Comparison of ENCODE assay signal across 8 mouse cellular contexts in genomic region chr4:128613326-128613725, GRCm38 (mm10). TPM values are rescaled to one million over a fixed set of nuclear protein-coding genes. Genes with fewer than 3 reads are reported as not detected.
DNase-seq lines count a peak whose midpoint lies in the region; ATAC-seq and TF ChIP-seq lines count a peak whose summit lies in the region.

No protein-coding gene starts in this region.

- WGBS in embryonic facial prominence, embryonic 11.5 days: 21% methylated on average over 8 of the region's 8 CpGs
- 13% methylated on average over 8 of the region's 8 CpGs for WGBS in limb, embryonic 14.5 days

- no peaks in the 10 kb centered on the region for H3K9me3 ChIP-seq in embryonic facial prominence, embryonic 11.5 days (replicated peaks; ENCODE audit: control insufficient read depth, low read length)
- no peaks in the 10 kb centered on the region for H3K9me3 ChIP-seq in limb, embryonic 14.5 days (ENCODE audit: control insufficient read depth, low read length)

- H3K9ac ChIP-seq in embryonic facial prominence, embryonic 11.5 days (replicated peaks; ENCODE audit: low read length): no peak overlapping the region
- H3K9ac ChIP-seq in limb, embryonic 14.5 days (ENCODE audit: low read depth, low read length, severe bottlenecking): no peak overlapping the region

- no peak for DNase-seq in gastrocnemius, adult 2 months
- no peak for DNase-seq in gastrocnemius, postnatal 4 days (ENCODE audit: low spot score in 2 of 2)
- DNase-seq in 416B (ENCODE audit: low read depth) (peak; percentile 83), adipocyte (ENCODE audit: low spot score) (peak; percentile 61)
- peak; percentile 88 for DNase-seq in embryonic facial prominence, embryonic 11.5 days (ENCODE audit: low spot score)
- peak; percentile 81 for DNase-seq in limb, embryonic 14.5 days (ENCODE audit: low spot score)
- DNase-seq in right cerebral cortex, adult 2 months (ENCODE audit: low spot score in 2 of 2): peak; percentile 65 to 74
- no peak for DNase-seq in gastrocnemius, adult 8-10 months (ENCODE audit: low spot score in 2 of 2)

- no peak overlapping the region for H3K4me2 ChIP-seq in embryonic facial prominence, embryonic 11.5 days (ENCODE audit: low read depth, low read length)
- H3K4me2 ChIP-seq in limb, embryonic 14.5 days (replicated peaks; ENCODE audit: low read depth, low read length, severe bottlenecking): no peak overlapping the region

- no peak for TF ChIP-seq POLR2A in limb, embryonic 14.5 days (IDR thresholded peaks at IDR 0.05; ENCODE audit: borderline replicate concordance, extremely low read depth, insufficient read depth, insufficient read length)

- no peak overlapping the region for H3K27ac ChIP-seq in gastrocnemius, adult 2 months
- no peak overlapping the region for H3K27ac ChIP-seq in embryonic facial prominence, embryonic 11.5 days (replicated peaks; ENCODE audit: low read depth, low read length)
- no peak overlapping the region for H3K27ac ChIP-seq in limb, embryonic 14.5 days (replicated peaks; ENCODE audit: low read depth, low read length)

- H3K27me3 ChIP-seq in embryonic facial prominence, embryonic 11.5 days (ENCODE audit: control insufficient read depth, insufficient read depth, low read length): no peaks in the 10 kb centered on the region
- H3K27me3 ChIP-seq in limb, embryonic 14.5 days (ENCODE audit: control insufficient read depth, insufficient read depth, low read length): no peaks in the 10 kb centered on the region

- peak; percentile 78 for TF ChIP-seq CTCF in gastrocnemius, adult 2 months (IDR thresholded peaks at IDR 0.05)

- no peaks in the 10 kb centered on the region for H3K36me3 ChIP-seq in embryonic facial prominence, embryonic 11.5 days (replicated peaks; ENCODE audit: control insufficient read depth, insufficient read depth, low read depth, low read length)
- no peaks in the 10 kb centered on the region for H3K36me3 ChIP-seq in limb, embryonic 14.5 days (ENCODE audit: control insufficient read depth, insufficient read depth, low read length)

- peaks cover 2% of the 10 kb centered on the region; the same call in 1 of the 2 replicates for H3K4me1 ChIP-seq in embryonic facial prominence, embryonic 11.5 days (ENCODE audit: control insufficient read depth, insufficient read depth, low read length)
- H3K4me1 ChIP-seq in limb, embryonic 14.5 days (ENCODE audit: control insufficient read depth, insufficient read depth, low read length): peaks cover 16% of the 10 kb centered on the region

- no peak for ATAC-seq in embryonic facial prominence, embryonic 11.5 days (replicated peaks; ENCODE audit: insufficient number of reproducible peaks, low FRiP score, low TSS enrichment, low read depth)
- no peak for ATAC-seq in limb, embryonic 14.5 days (ENCODE audit: low FRiP score, low read depth)

- H3K4me3 ChIP-seq in gastrocnemius, adult 2 months: no peak overlapping the region
- H3K4me3 ChIP-seq in embryonic facial prominence, embryonic 11.5 days (ENCODE audit: low read depth, low read length): no peak overlapping the region
- no peak overlapping the region for H3K4me3 ChIP-seq in limb, embryonic 14.5 days (replicated peaks; ENCODE audit: low read length)

- intact Hi-C loops in gastrocnemius, adult 2 months (cut with DNase I): loop anchor here (2.0 to 10.0 kb wide), 4 partner anchors 39 to 241 kb away; partner anchors contain the start of gene Phc2

RNA-seq across cellular contexts. Expression of gene Zscan20, which starts 3.4 kb away (rescaled TPM):
- total RNA-seq in gastrocnemius, adult 2 months (2021): 1 to 10 TPM; 3.3 to 3.6 TPM
- total RNA-seq in gastrocnemius, postnatal 4 days (2021): 1 to 10 TPM; 4.4 to 4.6 TPM
- 2.9 and 4.1 TPM in 2 replicates for polyA plus RNA-seq in embryonic facial prominence, embryonic 11.5 days (2014; fragmentation: Nextera tagmentation; extraction: Ambion mirVana)
- 3.6 and 3.9 TPM in 2 replicates for polyA plus RNA-seq in limb, embryonic 14.5 days (2012; rRNA removed)
- polyA plus RNA-seq in limb, embryonic 14.5 days (2014; fragmentation: Nextera tagmentation; extraction: Ambion mirVana): 4.2 and 4.3 TPM in 2 replicates
- 1 to 10 TPM; 2.3 to 4.7 (median 3.2) TPM for total RNA-seq in gastrocnemius, adult 8-10 months (2022)

RNA-seq across cellular contexts. Expression of gene Tlr12, which starts 5.1 kb away (rescaled TPM):
- not detected for total RNA-seq in gastrocnemius, adult 2 months (2021)
- total RNA-seq in gastrocnemius, postnatal 4 days (2021): under 1 TPM; 0.07 to 0.26 TPM
- polyA plus RNA-seq in embryonic facial prominence, embryonic 11.5 days (2014; fragmentation: Nextera tagmentation; extraction: Ambion mirVana): 0.10 and 0.60 TPM in 2 replicates
- polyA plus RNA-seq in limb, embryonic 14.5 days (2012; rRNA removed): 0.82 and 0.95 TPM in 2 replicates
- polyA plus RNA-seq in limb, embryonic 14.5 days (2014; fragmentation: Nextera tagmentation; extraction: Ambion mirVana): 0.19 and 0.40 TPM in 2 replicates
- total RNA-seq in gastrocnemius, adult 8-10 months (2022): not detected

RNA-seq across cellular contexts. Expression of gene Phc2, which starts 41.2 kb away (rescaled TPM):
- 10 to 100 TPM; 17.3 to 25.1 TPM for total RNA-seq in gastrocnemius, adult 2 months (2021)
- total RNA-seq in gastrocnemius, postnatal 4 days (2021): 10 to 100 TPM; 47.2 to 52.7 TPM
- polyA plus RNA-seq in embryonic facial prominence, embryonic 11.5 days (2014; fragmentation: Nextera tagmentation; extraction: Ambion mirVana): 65.7 and 68.0 TPM in 2 replicates
- 103 and 120 TPM in 2 replicates for polyA plus RNA-seq in limb, embryonic 14.5 days (2012; rRNA removed)
- polyA plus RNA-seq in limb, embryonic 14.5 days (2014; fragmentation: Nextera tagmentation; extraction: Ambion mirVana): 69.8 and 73.7 TPM in 2 replicates
- total RNA-seq in gastrocnemius, adult 8-10 months (2022): 10 to 100 TPM; 12.3 to 18.1 (median 14.6) TPM

Comparison
In these comparisons a context has a peak if more than half of its experiments do, and no peak if none do; other contexts are left out.
1. DNase-seq: peak in 416B (single experiment), adipocyte (single experiment), embryonic facial prominence, embryonic 11.5 days (single experiment), limb, embryonic 14.5 days (single experiment) and right cerebral cortex, adult 2 months (2 of 2); none in gastrocnemius, adult 2 months (single experiment), gastrocnemius, postnatal 4 days (0 of 2) and gastrocnemius, adult 8-10 months (0 of 2).